Mouse (Mus musculus) midbrain, postnatal 0 days (tissue): ENCODE measurements around the gene Sept3. TPM values are rescaled to one million over a fixed set of nuclear protein-coding genes. Genes with fewer than 3 reads are reported as not detected.

Source experiments
- ATAC-seq: fragments of 200-750 bp; cut with Nextera tagmentation; 2 replicates; pipeline ENCODE4 v1.8.0; 2017; ENCODE audit warnings: moderate number of reproducible peaks, mild to moderate bottlenecking, moderate TSS enrichment, moderate library complexity; ENCODE audit not compliant: low FRiP score
- DNase-seq: peaks from one replicate; pipeline ENCODE4 v3.0.0-alpha.2; 2015; ENCODE audit warnings: low spot score
- H3K27ac ChIP-seq: fragments of 300-500 bp; sonication (generic); 2 replicates; pipeline ENCODE4 v1.5.1; 2014; ENCODE audit warnings: low read depth, mild to moderate bottlenecking, low read length, mixed read lengths
- H3K27me3 ChIP-seq: fragments of 300-500 bp; sonication (generic); 2 replicates; pipeline ENCODE4 v1.6.1; 2014; ENCODE audit warnings: low read length, control low read depth, mixed read lengths; ENCODE audit not compliant: insufficient read depth
- H3K36me3 ChIP-seq: fragments of 300-500 bp; sonication (generic); 2 replicates; pipeline ENCODE4 v1.6.1; 2014; ENCODE audit warnings: low read length, control low read depth, mixed read lengths; ENCODE audit not compliant: insufficient read depth
- H3K4me1 ChIP-seq: fragments of 300-500 bp; sonication (generic); 2 replicates; pipeline ENCODE4 v1.6.1; 2014; ENCODE audit warnings: mild to moderate bottlenecking, control low read depth, antibody characterized with exemption, low read length, mixed read lengths; ENCODE audit not compliant: insufficient read depth
- H3K4me2 ChIP-seq: fragments of 300-500 bp; sonication (generic); 2 replicates; pipeline ENCODE4 v1.6.1; 2014; ENCODE audit warnings: low read depth, mild to moderate bottlenecking, low read length, mixed read lengths; ENCODE audit not compliant: poor library complexity, severe bottlenecking
- H3K4me3 ChIP-seq: fragments of 300-500 bp; sonication (generic); 2 replicates; pipeline ENCODE4 v1.5.1; 2014; ENCODE audit warnings: low read depth, mild to moderate bottlenecking, low read length, moderate library complexity
- H3K9ac ChIP-seq: fragments of 300-500 bp; sonication (generic); replicated peaks from 2 replicates; pipeline ENCODE4 v1.6.1; 2014; ENCODE audit warnings: mild to moderate bottlenecking, low read length, moderate library complexity, mixed read lengths; ENCODE audit not compliant: poor library complexity, severe bottlenecking
- H3K9me3 ChIP-seq: fragments of 300-500 bp; sonication (generic); 2 replicates; pipeline ENCODE4 v1.6.1; 2016; ENCODE audit warnings: low read length, control low read depth
- CTCF ChIP-seq: IDR thresholded peaks from 2 replicates; pipeline ENCODE4 v1.5.1; 2016; ENCODE audit warnings: antibody characterized with exemption, mild to moderate bottlenecking
- WGBS: fragments of 180-500 bp; shearing (Covaris S2); extraction: QIAGEN DNeasy Blood & Tissue Kit; methylation state at CpG from one replicate; pipeline ENCODE4 v1.1.7; 2014; 5-methylcytosine and 5-hydroxymethylcytosine counted together
- polyA plus RNA-seq: library from polyadenylated mRNA; unstranded; fragments of >200 nt; fragmentation: Nextera tagmentation; extraction: Ambion mirVana; gene quantifications from 2 replicates; pipeline ENCODE4 v1.2.1, GENCODE M21; 2015
- total RNA-seq: library from RNA; depleted of rRNA; stranded (reverse); fragments of >200 nt; gene quantifications from 2 replicates; pipeline ENCODE4 v1.2.3, GENCODE M21; 2014

Sept3 gene
- total and polyA plus RNA-seq, 2 experiments from 2014 or later = 404 to 480 TPM

DNA sequence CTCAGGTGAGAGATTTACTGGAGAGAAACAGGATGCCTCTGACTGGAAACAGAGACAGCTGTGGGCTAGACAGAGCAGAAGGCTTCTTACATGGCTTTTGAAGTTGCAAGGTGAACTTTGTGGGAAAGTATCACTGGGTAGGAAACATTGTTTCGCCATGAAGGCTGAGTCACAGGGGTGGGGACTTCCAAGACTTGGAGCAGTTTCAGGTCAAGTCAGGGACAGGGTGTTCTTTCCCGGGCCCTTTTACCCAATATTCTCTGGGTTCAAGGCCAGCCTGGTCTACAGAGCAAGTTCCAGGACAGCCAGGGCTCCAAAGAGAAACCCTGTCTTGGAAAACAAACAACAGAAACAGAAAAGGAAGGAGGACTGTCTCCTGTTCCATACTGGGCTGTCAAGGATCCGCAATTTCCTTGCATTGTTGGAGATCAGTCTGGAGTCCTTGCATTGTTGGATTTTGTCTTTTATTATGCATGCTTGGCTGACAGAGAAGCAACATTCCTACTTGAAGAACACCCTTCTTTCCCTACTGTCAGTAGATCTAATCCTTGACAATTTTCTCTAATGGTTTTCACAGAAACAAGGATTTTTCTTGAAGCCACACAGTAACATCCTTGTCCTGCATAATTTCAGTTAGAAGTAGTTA is 27.4 kb upstream of the Sept3 start:
- no peaks in the 10 kb centered on the region for H3K27me3 ChIP-seq
- ATAC-seq = no peak
- 78% methylated on average over 3 of the region's 3 CpGs for WGBS
- no peak overlapping the region for H3K27ac ChIP-seq
- H3K9me3 ChIP-seq = no peaks in the 10 kb centered on the region
- H3K4me2 ChIP-seq = no peak overlapping the region
- TF ChIP-seq CTCF = no peak
- H3K4me3 ChIP-seq = no peak overlapping the region
- no peak for DNase-seq
- H3K9ac ChIP-seq = no peak overlapping the region
- no peaks in the 10 kb centered on the region for H3K36me3 ChIP-seq
- no peaks in the 10 kb centered on the region for H3K4me1 ChIP-seq

DNA sequence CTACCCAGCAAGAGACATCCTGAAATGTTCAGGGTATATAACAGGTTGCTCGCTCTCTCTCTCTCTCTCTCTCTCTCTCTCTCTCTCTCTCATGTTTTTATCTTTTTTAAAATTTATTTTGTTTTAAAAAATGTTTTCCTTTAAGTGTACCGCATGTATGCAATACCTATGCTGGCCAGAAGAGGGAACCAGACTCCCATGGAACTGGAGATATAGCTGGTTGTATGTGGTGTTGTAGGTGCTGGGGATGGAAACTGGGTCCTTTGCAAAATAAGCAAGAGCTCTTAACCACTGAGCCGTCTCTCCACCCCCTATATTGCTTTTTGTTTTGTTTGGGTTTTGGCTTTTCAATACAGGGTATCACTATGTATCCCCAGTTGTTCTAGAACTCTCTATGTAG is 23.1 kb upstream of the Sept3 start:
- Histone ChIP-seq H3K4me2 (no peak overlapping the region), H3K9ac (no peak overlapping the region), H3K4me1 (peaks cover 10% of the 10 kb centered on the region), H3K4me3 (no peak overlapping the region), H3K36me3 (no peaks in the 10 kb centered on the region), H3K27me3 (no peaks in the 10 kb centered on the region), H3K27ac (no peak overlapping the region), H3K9me3 (no peaks in the 10 kb centered on the region)
- WGBS = over 99% methylated on average over 3 of the region's 3 CpGs
- DNase-seq (no peak), ATAC-seq (no peak)
- peak; percentile 50 for TF ChIP-seq CTCF

DNA sequence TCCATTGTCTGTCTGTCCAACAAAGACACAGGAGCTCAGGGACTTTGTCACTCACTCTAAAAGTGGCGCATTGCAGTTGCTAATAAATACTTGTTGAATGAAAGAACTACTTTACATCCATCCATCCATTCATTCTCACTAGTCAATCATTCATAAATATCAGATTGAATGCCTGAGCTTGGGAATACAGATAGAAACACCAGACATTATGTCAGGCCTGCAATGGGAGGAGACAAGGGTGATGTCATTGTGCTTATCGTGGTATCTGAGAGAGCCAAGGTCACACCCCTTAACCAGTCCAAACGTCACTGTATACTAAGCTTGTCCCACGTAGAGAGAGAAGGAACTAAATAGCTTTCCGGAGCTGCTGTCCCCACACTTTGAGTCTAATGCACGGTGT is 22.6 kb upstream of the Sept3 start, which contains the start of gene 1500009C09Rik:
Gene 1500009C09Rik (plus strand): TSS at position 301 of the 400 bp plus-strand sequence.
- Histone ChIP-seq H3K4me1 (peaks cover 14% of the 10 kb centered on the region), H3K36me3 (no peaks in the 10 kb centered on the region), H3K9me3 (no peaks in the 10 kb centered on the region), H3K9ac (no peak within 1 kb of the TSS), H3K27me3 (no peaks in the 10 kb centered on the region), H3K4me2 (no peak within 1 kb of the TSS), H3K4me3 (no peak within 1 kb of the TSS), H3K27ac (no peak within 1 kb of the TSS)
- no peak for ATAC-seq
- no peak for DNase-seq
- 91% methylated on average over 6 of the region's 6 CpGs for WGBS
- no peak for TF ChIP-seq CTCF

DNA sequence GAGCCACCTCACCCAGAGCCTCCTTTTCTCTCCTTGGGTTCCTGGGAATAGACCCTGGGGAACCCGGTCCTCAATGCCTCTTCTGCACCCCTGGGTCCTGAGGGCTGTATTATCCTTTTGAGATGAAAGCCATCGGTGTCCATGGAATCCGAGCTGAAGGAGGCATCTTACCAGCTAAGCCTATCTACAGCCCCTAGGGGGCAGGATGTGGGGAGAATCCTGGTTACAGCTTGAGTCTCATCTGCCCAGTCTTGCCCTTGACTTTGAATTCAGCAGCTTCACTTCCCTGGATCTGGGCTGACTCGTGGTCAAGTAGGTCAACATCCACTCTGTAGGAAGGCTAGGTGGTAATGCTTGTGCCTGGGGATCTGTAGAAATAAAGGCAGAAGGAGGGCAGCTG is 19.4 kb upstream of the Sept3 start:
- Histone ChIP-seq H3K27ac (peak overlapping the region; percentile 89), H3K9me3 (no peaks in the 10 kb centered on the region), H3K9ac (no peak overlapping the region), H3K4me1 (peaks cover 16% of the 10 kb centered on the region), H3K36me3 (peaks cover 2% of the 10 kb centered on the region; the same call in 1 of the 2 replicates), H3K4me2 (peak overlapping the region; percentile 78), H3K27me3 (no peaks in the 10 kb centered on the region), H3K4me3 (peak overlapping the region; percentile 46; the same call in 1 of the 2 replicates)
- peak; percentile 66 for TF ChIP-seq CTCF
- ATAC-seq = peak; percentile 20; the same call in 1 of the 2 replicates
- WGBS = 26% methylated on average over 4 of the region's 4 CpGs
- DNase-seq = peak; percentile 62

DNA sequence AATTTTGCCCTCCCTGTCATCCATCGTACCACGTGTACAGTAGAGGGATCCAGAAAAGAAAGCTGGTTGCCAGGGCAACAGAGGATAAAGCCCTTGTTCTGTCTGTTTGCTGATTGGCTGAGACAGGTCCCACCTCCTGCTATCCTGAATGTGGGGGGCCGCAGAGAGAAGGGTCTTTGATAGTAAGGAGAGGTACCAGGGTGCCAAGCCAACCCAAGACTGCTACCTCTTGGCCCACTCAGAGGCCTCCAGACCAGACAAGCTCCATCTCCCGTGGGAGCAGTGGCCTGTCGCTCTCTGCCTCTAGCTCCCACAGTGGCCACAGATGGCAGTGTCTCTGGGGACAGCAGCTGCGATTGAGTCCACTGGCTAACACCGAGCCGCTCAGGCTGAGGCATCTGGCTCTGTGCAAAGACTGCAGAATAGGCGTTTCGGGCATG is 18.7 kb upstream of the Sept3 start:
- DNase-seq = peak; percentile 95
- Histone ChIP-seq H3K27me3 (no peaks in the 10 kb centered on the region), H3K27ac (peak overlapping the region; percentile 89), H3K4me3 (peak overlapping the region; percentile 46), H3K9me3 (no peaks in the 10 kb centered on the region), H3K4me2 (peak overlapping the region; percentile 78), H3K9ac (peak overlapping the region; percentile 84), H3K36me3 (peaks cover 2% of the 10 kb centered on the region), H3K4me1 (peaks cover 16% of the 10 kb centered on the region)
- 7% methylated on average over 10 of the region's 10 CpGs for WGBS
- ATAC-seq = peak; percentile 95
- TF ChIP-seq CTCF = peak; percentile 66

DNA sequence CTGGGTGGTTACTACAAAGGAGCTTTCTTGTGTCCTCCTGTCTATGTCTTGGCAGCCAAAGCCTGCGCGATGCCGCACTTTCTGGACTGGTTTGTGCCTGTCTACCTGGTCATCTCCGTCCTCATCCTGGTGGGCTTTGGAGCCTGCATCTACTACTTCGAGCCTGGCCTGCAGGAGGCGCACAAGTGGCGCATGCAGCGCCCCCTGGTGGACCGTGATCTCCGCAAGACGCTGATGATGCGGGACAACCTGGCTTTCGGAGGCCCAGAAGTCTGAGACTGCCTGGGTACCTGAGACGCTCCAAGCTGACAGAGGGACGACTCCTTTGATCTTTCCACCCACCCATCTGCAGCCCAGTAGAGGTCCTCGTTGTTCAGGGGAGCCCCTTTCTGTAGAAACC is 15.2 kb upstream of the Sept3 start:
- 16% methylated on average over 16 of the region's 16 CpGs for WGBS
- no peak overlapping the region for H3K27ac ChIP-seq
- DNase-seq (peak; percentile 66), ATAC-seq (no peak)
- H3K9me3 ChIP-seq = no peaks in the 10 kb centered on the region
- TF ChIP-seq CTCF = peak; percentile 96
- H3K4me2 ChIP-seq = no peak overlapping the region
- H3K4me1 ChIP-seq = peaks cover 16% of the 10 kb centered on the region
- H3K27me3 ChIP-seq = no peaks in the 10 kb centered on the region
- peaks cover 2% of the 10 kb centered on the region for H3K36me3 ChIP-seq
- H3K9ac ChIP-seq = 0 out of 2 replicates have a peak overlapping the region, but pooled peaks have one; percentile 2
- H3K4me3 ChIP-seq = no peak overlapping the region
